Mouse (Mus musculus) stomach, postnatal 0 days (tissue): ENCODE results near the gene Lsamp.

ENCODE experiments used
- CTCF ChIP-seq: IDR thresholded peaks from 2 replicates; pipeline ENCODE4 v1.5.1; 2016; ENCODE audit warnings: antibody characterized with exemption, low read depth, mild to moderate bottlenecking, moderate library complexity
- EP300 ChIP-seq: optimal IDR thresholded peaks from 2 replicates; pipeline ENCODE3; 2016; ENCODE audit warnings: antibody characterized with exemption

- TF ChIP-seq EP300 (no peak), CTCF (no peak)
These were observed 1359.3 kb downstream of the Lsamp start for GRCm38 (mm10) chr16:41343431-41343830.
